Comparison of ENCODE assay signal across 8 mouse cellular contexts in the genomic region with DNA sequence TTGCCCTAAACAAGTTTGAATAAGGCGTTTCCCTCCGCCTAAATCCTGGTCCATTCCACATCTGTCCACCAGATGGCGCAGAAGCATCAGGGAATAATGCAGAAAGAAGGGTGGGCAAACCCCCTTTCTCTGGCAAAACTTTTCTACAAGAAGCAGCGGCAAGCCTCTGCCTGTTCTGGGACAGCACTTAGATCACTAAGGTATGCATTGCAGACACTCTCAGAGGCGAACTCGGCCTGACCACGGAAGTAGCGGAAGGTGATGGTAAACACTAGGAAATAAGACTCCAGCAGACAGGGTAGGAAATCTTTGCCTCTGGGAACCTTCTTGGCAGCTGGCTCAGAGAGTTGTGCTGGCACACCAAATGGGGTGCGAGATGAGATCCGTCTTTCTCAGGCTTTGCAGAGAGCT. TPM values are rescaled to one million over a fixed set of nuclear protein-coding genes. Genes with fewer than 3 reads are reported as not detected.
A peak's percentile ranks its signal among the peaks of the same experiment; 100 is the strongest.
DNase-seq lines count a peak whose midpoint lies in the region; ATAC-seq and TF ChIP-seq lines count a peak whose summit lies in the region.

No protein-coding gene starts in this region.

- no peaks in the 10 kb centered on the region for H3K36me3 ChIP-seq in hindbrain, embryonic 16.5 days (ENCODE audit: control insufficient read depth, insufficient read depth, low read length)
- H3K36me3 ChIP-seq in macrophage (ENCODE audit: inconsistent target): no peaks in the 10 kb centered on the region

- no peaks in the 10 kb centered on the region for H3K27me3 ChIP-seq in hindbrain, embryonic 16.5 days (replicated peaks; ENCODE audit: control insufficient read depth, insufficient read depth, low read length)

- peak; percentile 94 for TF ChIP-seq CTCF in left cerebral cortex, adult 2 months (IDR thresholded peaks at IDR 0.05)

- ATAC-seq in hindbrain, embryonic 16.5 days: peak; percentile 17; the same call in 1 of the 2 replicates

- intact Hi-C loops in left cerebral cortex, adult 2 months (cut with DNase I): loop anchor here (1.0 to 5.0 kb wide), 4 partner anchors 71 to 166 kb away; a partner anchor contains a TSS

- peak overlapping the region; percentile 42 for H3K4me2 ChIP-seq in hindbrain, embryonic 16.5 days (ENCODE audit: low read length)

- DNase-seq in T-cell, adult 2 months (ENCODE audit: low spot score): peak; percentile 55
- peak; percentile 68 to 79 for DNase-seq in cerebellum, postnatal 36 days
- peak; percentile 86 for DNase-seq in gastrocnemius, adult 18-20 months (ENCODE audit: low spot score)
- DNase-seq in left cerebral cortex, adult 2 months (ENCODE audit: extremely low spot score in 1 of 2, low spot score in 2 of 2): peak; percentile 69 to 81
- DNase-seq in right cerebral cortex, postnatal 10 days (ENCODE audit: low spot score in 2 of 2): peak; percentile 81 to 89
- DNase-seq in urinary bladder, postnatal 4 days (ENCODE audit: low spot score in 2 of 2): peak; percentile 78 to 89

- WGBS in hindbrain, embryonic 16.5 days: 9% methylated on average over 10 of the region's 10 CpGs
- WGBS in macrophage (ENCODE audit: missing documents): 9% methylated on average over 10 of the region's 10 CpGs

- no peak overlapping the region for H3K9ac ChIP-seq in hindbrain, embryonic 16.5 days (ENCODE audit: low read depth, low read length)

- no peak overlapping the region for H3K27ac ChIP-seq in hindbrain, embryonic 16.5 days (ENCODE audit: low read depth, low read length)
- H3K27ac ChIP-seq in left cerebral cortex, adult 2 months: no peak overlapping the region
- H3K27ac ChIP-seq in macrophage: no peak overlapping the region

- no peaks in the 10 kb centered on the region for H3K9me3 ChIP-seq in hindbrain, embryonic 16.5 days (ENCODE audit: control insufficient read depth, low read length)

- H3K4me1 ChIP-seq in hindbrain, embryonic 16.5 days (ENCODE audit: control insufficient read depth, insufficient read depth, low read depth, low read length): no peaks in the 10 kb centered on the region

- H3K79me2 ChIP-seq in macrophage (ENCODE audit: inconsistent target): no peaks in the 10 kb centered on the region

- no peak overlapping the region for H3K4me3 ChIP-seq in hindbrain, embryonic 16.5 days (ENCODE audit: low read length)
- H3K4me3 ChIP-seq in left cerebral cortex, adult 2 months: peak overlapping the region; percentile 38
- peak overlapping the region; percentile 9; the same call in 1 of the 2 replicates for H3K4me3 ChIP-seq in macrophage (ENCODE audit: inconsistent target)

RNA-seq across cellular contexts. Expression of a gene that starts 7.2 kb away (rescaled TPM):
- total RNA-seq in gastrocnemius, adult 18-20 months (2021): under 1 TPM in 1 of 2 experiments, not detected in 1; 0.12 TPM
- 0.11 and 0.43 TPM in 2 replicates for polyA plus RNA-seq in hindbrain, embryonic 16.5 days (2015; fragmentation: Nextera tagmentation; extraction: Ambion mirVana)
- total RNA-seq in left cerebral cortex, adult 2 months (2021): under 1 TPM; 0.32 to 0.51 TPM
- total RNA-seq in macrophage (2018; cell fraction: chromatin; rRNA removed): 1 to 10 TPM in 9 of 26 experiments, under 1 TPM in 5, not detected in 12; 0.51 to 4.7 (median 1.4) TPM
- under 1 TPM in 8 of 26 experiments, not detected in 18; 0.05 to 0.52 (median 0.11) TPM for total RNA-seq in macrophage (2018; cell fraction: cytosol; rRNA removed)
- total RNA-seq in macrophage (2018; cell fraction: nucleus; rRNA removed): 10 to 100 TPM in 1 of 26 experiments, 1 to 10 TPM in 8, under 1 TPM in 7, not detected in 10; 0.42 to 12.2 (median 1.1) TPM
- polyA plus RNA-seq in macrophage (2018): 0.13 TPM in 1 of 3 replicates, not detected in the others

RNA-seq across cellular contexts. Expression of a gene that starts 14.7 kb away (rescaled TPM):
- 10 to 100 TPM; 10.1 to 18.3 TPM for total RNA-seq in gastrocnemius, adult 18-20 months (2021)
- polyA plus RNA-seq in hindbrain, embryonic 16.5 days (2015; fragmentation: Nextera tagmentation; extraction: Ambion mirVana): 55.5 and 63.4 TPM in 2 replicates
- total RNA-seq in left cerebral cortex, adult 2 months (2021): 10 to 100 TPM; 82.0 to 88.2 TPM
- total RNA-seq in macrophage (2018; cell fraction: chromatin; rRNA removed): 100 to 1,000 TPM in 1 of 26 experiments, 10 to 100 TPM in 25; 28.4 to 140 (median 56.3) TPM
- total RNA-seq in macrophage (2018; cell fraction: cytosol; rRNA removed): 10 to 100 TPM; 12.0 to 33.2 (median 19.7) TPM
- total RNA-seq in macrophage (2018; cell fraction: nucleus; rRNA removed): 100 to 1,000 TPM in 1 of 26 experiments, 10 to 100 TPM in 25; 18.3 to 128 (median 47.0) TPM
- polyA plus RNA-seq in macrophage (2018): 11.1 to 15.6 TPM (median 13.1 TPM) in 3 replicates

RNA-seq across cellular contexts. Expression of a gene that starts 31.5 kb away (rescaled TPM):
- total RNA-seq in gastrocnemius, adult 18-20 months (2021): not detected
- polyA plus RNA-seq in hindbrain, embryonic 16.5 days (2015; fragmentation: Nextera tagmentation; extraction: Ambion mirVana): 3.7 and 4.7 TPM in 2 replicates
- total RNA-seq in left cerebral cortex, adult 2 months (2021): 1 to 10 TPM; 5.7 to 6.0 TPM
- total RNA-seq in macrophage (2018; cell fraction: chromatin; rRNA removed): not detected
- not detected for total RNA-seq in macrophage (2018; cell fraction: cytosol; rRNA removed)
- total RNA-seq in macrophage (2018; cell fraction: nucleus; rRNA removed): not detected
- not detected in 3 replicates for polyA plus RNA-seq in macrophage (2018)

Comparison
In these comparisons a context has a peak if more than half of its experiments do, and no peak if none do; other contexts are left out.
1. RNA of a gene that starts 14.7 kb away (total RNA-seq): 82.0 to 88.2 TPM in left cerebral cortex, adult 2 months; 10.1 to 18.3 TPM in gastrocnemius, adult 18-20 months; every median in the first group is over 4 times any median in the second.
2. RNA of a gene that starts 31.5 kb away (total RNA-seq): 5.7 to 6.0 TPM in left cerebral cortex, adult 2 months; not detected in gastrocnemius, adult 18-20 months; every median in the first group is over 4 times any median in the second.
3. Peak in every context shown above with its lines, with median percentiles within 50 percentile points of each other: DNase-seq.